Mouse (Mus musculus): Measurements from ENCODE around the gene Abca17.

Abca17 gene

DNA sequence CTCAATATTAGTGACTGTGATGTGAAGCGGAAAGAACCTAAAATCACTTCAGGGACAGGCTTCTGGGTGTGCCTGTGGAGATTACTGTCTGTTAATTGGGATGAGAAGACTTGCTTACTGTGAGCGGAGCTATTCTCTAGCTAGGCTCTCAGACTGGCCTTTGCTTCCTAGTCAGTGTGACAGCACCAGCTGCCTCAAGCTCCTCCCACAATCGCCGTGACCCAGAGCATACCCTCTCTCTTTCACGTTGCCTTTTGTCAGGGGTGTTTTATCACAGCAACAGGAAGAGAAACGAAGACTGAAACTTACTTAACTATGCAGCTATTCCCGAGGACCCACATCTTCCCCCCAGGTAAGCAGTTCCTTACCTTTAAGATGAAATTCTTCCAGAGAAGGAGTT, 4.0 kb downstream of the Abca17 start:
- DNase-seq (ENCODE audit: low spot score in 2 of 2): no peak

- no peak for DNase-seq (ENCODE audit: low spot score in 2 of 2)
Measured at GRCm38 (mm10) chr17:24344672-24345071, 6.2 kb downstream of the Abca17 start.

GRCm38 (mm10) chr17:24327656-24328055, 23.2 kb downstream of the Abca17 start:
- no peak for DNase-seq (ENCODE audit: low spot score in 2 of 2)

GRCm38 (mm10) chr17:24325051-24325450, 25.8 kb downstream of the Abca17 start:
- no peak for DNase-seq (ENCODE audit: low spot score in 2 of 2)

- no peak for DNase-seq (ENCODE audit: low spot score in 2 of 2)
Measured at GRCm38 (mm10) chr17:24320826-24321225, 30.0 kb downstream of the Abca17 start.

- DNase-seq (ENCODE audit: low spot score in 2 of 2): peak in 1 of 2 experiments; percentile 45
Measured at GRCm38 (mm10) chr17:24307500-24307899, 43.4 kb downstream of the Abca17 start.

DNA sequence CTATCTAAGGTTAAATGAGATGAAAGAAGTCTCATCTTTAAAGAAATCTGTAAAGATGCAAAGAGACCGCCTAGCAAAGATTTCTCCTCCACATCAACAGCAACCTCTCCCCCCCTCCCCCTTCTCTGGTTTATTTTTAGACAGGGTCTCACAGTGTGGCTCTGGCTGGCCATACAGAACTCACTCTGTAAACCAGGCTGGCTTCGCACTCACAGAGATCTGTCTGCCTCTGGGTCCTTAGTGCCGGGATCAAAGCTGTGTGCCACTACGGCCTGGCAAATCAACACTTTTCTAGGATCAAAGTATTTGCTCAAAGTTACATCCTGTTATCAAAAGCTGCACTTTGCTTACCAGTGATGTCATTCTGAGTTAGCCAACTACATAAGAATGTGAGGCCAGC, 50.2 kb downstream of the Abca17 start:
- DNase-seq (ENCODE audit: low spot score in 2 of 2): no peak

- no peak for DNase-seq (ENCODE audit: low spot score in 2 of 2)
Measured at GRCm38 (mm10) chr17:24289338-24289737, 61.5 kb downstream of the Abca17 start.

- DNase-seq (ENCODE audit: low spot score in 2 of 2): no peak
Measured at GRCm38 (mm10) chr17:24288477-24288876, 62.4 kb downstream of the Abca17 start.

GRCm38 (mm10) chr17:24285680-24286079, 65.2 kb downstream of the Abca17 start:
- DNase-seq (ENCODE audit: low spot score in 2 of 2): no peak

DNA sequence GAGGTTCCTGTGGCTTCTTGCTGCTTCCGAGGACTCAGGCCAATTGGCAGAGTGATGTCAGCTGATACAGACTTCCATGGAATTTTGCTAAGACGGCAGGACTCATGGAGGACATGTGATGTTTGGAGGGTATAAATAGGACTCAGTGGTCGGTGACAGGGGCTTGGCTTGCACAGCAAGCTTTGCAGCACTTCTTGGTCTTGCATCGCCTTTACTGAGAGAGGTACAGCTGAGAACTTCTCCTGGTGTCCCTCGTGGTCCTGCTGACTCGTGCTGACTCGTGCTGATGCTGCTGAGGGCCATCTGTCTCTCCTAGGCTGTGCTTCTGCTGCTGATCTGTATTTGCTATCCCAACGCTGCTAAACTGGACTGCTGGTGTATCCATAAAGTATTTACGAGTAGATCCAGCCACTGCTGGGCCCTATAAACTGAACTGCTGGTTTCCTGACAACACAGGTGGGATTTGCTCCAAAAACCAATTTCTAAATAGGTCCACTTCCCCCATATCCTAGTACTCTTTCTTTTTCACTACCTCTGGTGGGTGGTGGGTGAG, 67.5 kb downstream of the Abca17 start:
- no peak for DNase-seq (ENCODE audit: low spot score in 2 of 2)

- DNase-seq (ENCODE audit: low spot score in 2 of 2): no peak
Measured at GRCm38 (mm10) chr17:24282637-24283036, 68.2 kb downstream of the Abca17 start.

DNA sequence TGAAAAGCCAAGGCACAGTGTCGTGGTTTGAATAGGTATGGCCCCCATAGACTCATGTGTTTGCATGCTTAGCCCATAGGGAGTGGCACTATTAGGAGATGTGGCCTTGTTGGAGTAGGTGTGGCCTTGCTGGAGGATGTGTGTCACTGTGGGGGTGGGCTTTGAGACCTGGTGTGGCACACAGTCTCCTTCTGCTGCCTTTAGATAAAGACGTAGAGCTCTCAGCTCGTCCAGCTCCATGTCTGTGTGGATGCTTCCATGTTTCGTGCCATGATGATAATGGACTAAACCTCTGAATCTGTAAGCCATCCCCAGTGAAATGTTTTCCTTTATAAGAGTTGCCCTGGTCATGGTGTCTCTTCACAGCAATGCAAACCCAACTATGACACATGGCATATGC, 71.0 kb downstream of the Abca17 start:
- no peak for DNase-seq (ENCODE audit: low spot score in 2 of 2)

- DNase-seq (ENCODE audit: low spot score in 2 of 2): no peak
Measured at GRCm38 (mm10) chr17:24267133-24267532, 83.7 kb downstream of the Abca17 start.

DNA sequence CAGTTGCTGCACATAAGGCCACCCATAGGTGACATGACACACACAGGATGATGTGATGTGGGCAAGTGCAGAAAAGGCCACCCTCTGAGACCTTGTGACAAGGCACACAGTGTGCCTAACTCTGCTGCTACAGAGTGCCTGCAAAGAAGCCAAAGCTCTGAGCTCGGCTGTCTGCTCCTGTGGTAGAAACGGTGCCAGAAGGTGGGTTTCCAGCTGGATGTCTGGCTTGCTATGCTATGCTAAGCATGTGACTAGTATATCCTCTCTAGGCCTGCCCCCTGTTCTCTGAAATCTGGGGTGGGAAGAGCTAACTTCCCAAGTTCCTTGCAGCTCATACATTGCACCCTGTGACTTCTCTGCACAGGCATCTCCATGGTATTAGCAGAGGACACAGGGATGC, 86.1 kb downstream of the Abca17 start:
- DNase-seq (ENCODE audit: low spot score in 2 of 2): no peak

DNA sequence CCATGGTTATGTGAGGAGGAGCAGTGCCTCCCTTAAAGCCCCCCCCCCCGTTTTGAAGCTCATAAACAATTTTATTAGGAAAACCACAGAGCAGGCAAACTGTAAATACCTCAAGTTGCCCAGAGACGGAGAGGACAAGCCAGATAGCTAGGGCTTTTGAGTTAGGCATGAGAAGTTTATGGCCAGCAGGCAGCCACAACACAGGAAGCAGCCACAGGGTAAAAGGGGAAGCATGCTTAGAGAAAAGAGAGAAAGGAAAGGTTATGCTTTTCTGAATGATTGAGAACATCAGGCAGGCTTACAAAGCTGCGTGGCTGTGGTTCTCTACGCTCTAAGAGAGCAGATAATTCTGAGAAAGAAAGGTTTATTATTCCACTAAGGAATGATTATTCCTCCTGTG, 90.4 kb downstream of the Abca17 start:
- DNase-seq (ENCODE audit: low spot score in 2 of 2): no peak

DNA sequence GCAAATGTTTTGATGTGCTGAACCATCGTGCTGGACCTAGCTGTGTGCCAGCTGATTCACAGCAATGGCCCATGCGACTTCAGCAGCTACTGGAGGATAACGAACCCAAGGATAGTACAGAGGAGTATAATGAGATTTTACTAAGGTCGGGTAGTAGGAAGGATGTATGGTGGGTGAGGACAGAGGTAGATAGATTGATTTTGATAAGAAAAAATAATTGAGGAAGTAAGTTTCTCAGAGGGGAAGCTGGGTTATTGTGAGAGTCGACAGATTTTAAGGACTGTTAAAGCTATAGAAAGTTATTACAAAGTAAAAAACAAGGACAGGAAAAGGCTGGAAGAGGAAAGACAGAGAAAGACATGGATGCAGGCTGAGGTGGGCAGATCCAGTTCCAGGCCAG, 91.2 kb downstream of the Abca17 start:
- DNase-seq (ENCODE audit: low spot score in 2 of 2): no peak

DNA sequence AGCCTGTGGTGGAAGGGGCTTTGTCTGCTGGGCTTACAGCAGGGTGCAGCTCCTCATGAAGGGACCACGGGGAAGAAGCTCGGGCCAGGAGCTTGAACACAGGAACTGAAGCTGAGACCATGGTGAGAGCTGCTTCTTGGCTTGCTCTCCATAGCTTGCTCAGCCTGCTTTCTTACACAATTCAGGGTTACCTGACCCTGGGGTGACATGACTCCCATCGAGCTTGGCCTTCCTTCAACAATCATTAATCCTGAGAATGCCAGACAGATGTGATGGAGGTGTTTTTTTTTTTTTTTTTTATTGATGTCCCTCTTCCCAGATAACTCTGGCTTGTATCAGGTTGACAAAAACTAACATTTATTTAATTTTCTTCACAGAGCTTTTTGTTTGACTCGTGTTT, 91.9 kb downstream of the Abca17 start:
- DNase-seq (ENCODE audit: low spot score in 2 of 2): no peak

GRCm38 (mm10) chr17:24252329-24252728, 98.5 kb downstream of the Abca17 start:
- DNase-seq (ENCODE audit: low spot score in 2 of 2): no peak

DNA sequence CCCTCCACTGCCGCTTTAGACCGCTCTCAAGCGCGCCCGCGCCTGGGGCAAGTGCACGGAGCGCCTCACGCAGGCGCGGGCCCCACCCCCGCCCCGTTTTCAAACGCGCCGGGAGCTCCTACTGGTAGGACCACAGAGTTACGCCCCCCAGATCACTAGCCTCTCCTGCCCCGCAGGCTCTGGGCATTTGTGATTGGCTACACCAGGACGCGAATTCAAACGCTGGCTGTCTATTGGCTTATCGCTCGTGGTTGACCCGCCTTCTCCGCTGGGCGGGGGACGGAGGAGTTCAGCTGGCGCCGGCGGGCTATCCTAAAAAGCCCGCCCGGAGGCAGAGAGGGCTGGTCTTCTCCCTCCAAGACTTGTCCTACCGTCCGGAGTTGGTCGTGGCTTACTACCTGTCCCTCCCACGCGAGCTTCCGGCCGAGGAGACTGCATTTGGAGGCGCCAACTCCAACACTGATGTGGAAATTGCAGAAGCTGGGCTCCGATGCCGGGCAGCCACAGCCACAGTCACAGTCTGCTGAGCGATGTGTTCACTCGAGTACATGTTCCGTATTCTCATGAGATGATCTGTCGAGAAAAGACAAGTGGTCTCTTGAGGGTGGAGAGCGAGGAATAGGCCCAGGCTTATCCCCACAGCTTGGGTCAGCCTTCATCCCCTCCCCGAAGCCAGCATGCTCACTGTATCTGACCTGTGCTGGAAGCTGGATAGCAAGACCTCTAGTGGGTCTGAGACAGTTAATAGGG, 99.4 kb downstream of the Abca17 start, which contains the start of gene Ccnf:
TSS of gene Ccnf (minus strand) at position 165 of the 750 bp plus-strand sequence.
- DNase-seq (ENCODE audit: low spot score in 2 of 2): peak; percentile 95

- DNase-seq (ENCODE audit: low spot score in 2 of 2): no peak
Measured at GRCm38 (mm10) chr17:24250988-24251319, 99.9 kb downstream of the Abca17 start.

DNA sequence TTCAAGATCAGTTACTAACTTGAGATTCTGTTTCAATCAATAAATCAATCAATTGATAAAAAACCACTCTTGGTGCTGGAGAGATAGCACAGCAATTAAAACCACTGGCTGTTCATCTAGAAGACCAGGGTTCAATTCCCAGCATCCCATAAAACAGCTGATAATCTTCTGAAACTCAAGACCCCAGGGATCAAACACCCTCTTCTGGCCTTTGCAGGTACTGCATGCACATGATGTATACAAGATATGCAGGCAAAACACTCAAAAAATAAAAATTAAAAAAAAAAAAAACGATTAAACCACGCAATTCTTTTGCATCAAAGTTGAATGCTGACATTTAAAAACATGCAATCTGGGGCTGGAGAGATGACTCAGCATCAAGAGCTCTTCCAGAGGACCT, 102.2 kb downstream of the Abca17 start:
- peak in 1 of 2 experiments; percentile 31 for DNase-seq (ENCODE audit: low spot score in 2 of 2)

- no peak for DNase-seq (ENCODE audit: low spot score in 2 of 2)
Measured at GRCm38 (mm10) chr17:24244061-24244460, 106.8 kb downstream of the Abca17 start.
